Mouse (Mus musculus) cerebellum, adult 2 months (tissue): ENCODE results near the gene Rpl14.

Source experiments
- CTCF ChIP-seq: fragments of 200-500 bp; IDR thresholded peaks from 2 replicates; pipeline ENCODE4 v1.5.1; 2011; ENCODE audit warnings: low read depth, mild to moderate bottlenecking, control low read depth, low read length, moderate library complexity, borderline replicate concordance; ENCODE audit not compliant: insufficient read depth
- POLR2A ChIP-seq: fragments of 200-500 bp; IDR thresholded peaks from 2 replicates; pipeline ENCODE4 v1.6.1; 2011; ENCODE audit warnings: low read length, control low read depth, borderline replicate concordance; ENCODE audit not compliant: insufficient read depth

DNA sequence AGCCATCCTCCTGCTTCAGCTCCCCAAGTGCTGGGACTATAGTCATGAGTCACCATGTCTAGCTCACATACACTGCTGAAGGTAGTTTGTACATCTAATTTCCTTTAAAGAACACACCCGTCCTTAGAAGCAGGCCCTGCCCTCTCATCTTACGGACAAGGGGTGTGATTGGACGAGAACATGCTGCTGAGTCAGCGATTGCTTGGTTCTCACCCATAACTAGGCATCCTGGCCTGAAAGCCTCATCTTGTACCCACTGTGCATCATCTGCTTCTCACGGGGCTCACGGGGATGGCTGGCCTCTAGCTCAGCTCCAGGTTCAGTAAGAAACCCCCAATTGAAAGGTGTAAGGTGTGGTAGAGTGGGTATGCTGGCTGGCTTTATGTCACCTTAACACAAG is 42.8 kb downstream of the Rpl14 start:
- TF ChIP-seq CTCF (no peak), POLR2A (no peak)
